Mouse (Mus musculus) small intestine, adult 2 months (tissue): ENCODE measurements around the gene Eif3f.

ENCODE experiments used
- CTCF ChIP-seq: fragments of 200-500 bp; IDR thresholded peaks from 2 replicates; pipeline ENCODE4 v1.5.1; 2012; ENCODE audit warnings: low read depth, mild to moderate bottlenecking, control low read depth, inconsistent platforms, low read length, moderate library complexity, mixed read lengths; ENCODE audit not compliant: insufficient replicate concordance, insufficient read length; ENCODE audit errors: extremely low read depth
- POLR2A ChIP-seq: fragments of 200-500 bp; IDR thresholded peaks from 2 replicates; pipeline ENCODE4 v1.6.1; 2012; ENCODE audit warnings: low read depth, mild to moderate bottlenecking, control low read depth, inconsistent platforms, low read length, moderate library complexity

- TF ChIP-seq CTCF: no peak
- no peak for TF ChIP-seq POLR2A
These were observed 18.6 kb downstream of the Eif3f start for GRCm38 (mm10) chr7:108952801-108953200.
